Mouse (Mus musculus) left cerebral cortex, adult 11 months (tissue): ENCODE measurements at regions not wholly inside any gene's neighbourhood (a gene's known extent, or its start where the extent isn't known, plus 50 kb on each side); places are given as distances from the start of the nearest gene placed in this dataset.

Experiments used
- DNase-seq: peaks from one replicate; pipeline ENCODE4 v3.0.0; 2022; ENCODE audit warnings: low spot score

GRCm38 (mm10) chr3:140221478-140221877 lies 990.7 kb downstream of the Pdha2 start:
- DNase-seq = no peak

GRCm38 (mm10) chr3:140230712-140231111 lies 981.4 kb downstream of the Pdha2 start:
- no peak for DNase-seq

DNA sequence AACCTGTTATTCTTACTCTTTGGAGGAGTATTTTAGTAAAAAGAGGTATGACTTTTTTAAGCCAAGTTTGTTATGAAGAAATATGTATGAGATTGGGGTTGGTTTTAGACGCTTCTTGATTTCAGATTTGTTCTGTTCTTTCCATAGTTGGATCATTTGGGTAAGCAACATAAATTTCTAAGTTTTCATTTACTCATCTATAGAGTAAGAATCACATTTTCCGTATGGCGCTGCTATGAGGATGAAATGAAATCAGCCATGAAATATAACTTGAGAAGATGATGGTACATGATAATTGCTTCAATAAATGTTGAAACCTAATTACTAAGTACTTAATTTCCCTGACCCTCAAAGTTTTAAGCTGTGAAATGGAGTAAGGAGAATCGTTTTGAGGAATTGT lies 979.0 kb downstream of the Pdha2 start:
- DNase-seq = no peak

- no peak for DNase-seq
These were observed 978.3 kb downstream of the Pdha2 start for GRCm38 (mm10) chr3:140233809-140234208.

DNA sequence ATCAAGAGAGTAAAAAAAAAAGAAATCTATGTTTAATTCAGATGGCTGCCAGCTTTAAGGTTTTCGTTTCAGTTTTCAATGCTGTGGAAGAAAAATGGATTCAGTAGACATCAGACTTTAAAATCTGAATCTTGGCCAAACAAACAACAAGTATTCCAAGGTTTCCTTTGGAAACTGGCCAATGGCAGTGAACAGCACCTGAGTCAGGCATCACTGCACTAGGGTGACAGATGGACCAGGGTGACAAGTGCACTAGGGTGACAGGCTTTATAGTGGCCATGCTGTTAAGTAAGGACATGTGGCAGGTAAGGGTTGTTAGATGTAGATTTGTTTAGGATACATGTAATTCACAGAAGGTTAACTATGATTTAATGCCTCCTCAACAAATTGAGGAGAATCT lies 972.9 kb downstream of the Pdha2 start:
- no peak for DNase-seq
